Mouse (Mus musculus): ENCODE data around the gene Ice1.

DNA sequence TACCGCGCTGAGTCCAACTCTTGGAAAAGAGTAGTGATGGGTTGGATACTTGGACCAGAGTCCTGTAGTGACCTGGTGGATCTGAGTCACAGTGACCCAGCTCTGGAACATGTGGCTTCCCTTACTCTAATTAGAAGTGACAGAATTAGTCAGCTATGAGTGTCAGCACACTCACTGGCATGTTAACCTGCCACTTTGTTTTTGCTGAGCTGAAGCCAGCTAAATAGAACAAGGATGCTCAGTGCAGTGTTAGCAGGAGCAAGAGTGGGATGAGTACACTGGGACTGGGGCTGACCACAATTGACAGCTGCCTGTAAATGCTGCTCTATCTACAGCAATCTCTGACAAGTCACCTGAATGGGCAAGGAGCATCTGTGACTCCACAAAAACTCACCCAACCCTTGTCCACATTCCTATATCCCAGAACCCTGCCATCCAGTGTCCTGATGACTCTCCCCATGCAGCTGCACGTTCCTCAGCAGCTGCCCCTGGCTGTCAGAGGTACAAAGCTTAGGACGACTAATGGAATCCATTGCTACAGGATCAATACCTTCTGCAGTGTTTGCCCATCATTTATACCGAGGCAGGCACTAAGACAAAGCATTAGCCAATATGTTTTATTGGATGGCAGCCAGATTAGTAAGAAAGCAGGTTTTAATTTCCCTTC lies 128.6 kb downstream of the Ice1 start:
- TF ChIP-seq CTCF (IDR thresholded peaks at IDR 0.05 in 2 of 3, conservative IDR thresholded peaks at IDR 0.05 in 1 of 3; ENCODE audit: control insufficient read depth in 1 of 3, insufficient read depth in 1 of 3, low read depth in 2 of 3, low read length in 3 of 3, poor library complexity in 1 of 3, severe bottlenecking in 1 of 3) (no peak), NELFE (IDR thresholded peaks at IDR 0.05; ENCODE audit: low read depth, low read length) (no peak), ELF1 (IDR thresholded peaks at IDR 0.05; ENCODE audit: low read depth, low read length) (no peak), MAFK (IDR thresholded peaks at IDR 0.05; ENCODE audit: borderline replicate concordance, low read depth, low read length) (no peak), HCFC1 (IDR thresholded peaks at IDR 0.05; ENCODE audit: low read depth, low read length) (no peak), CHD1 (IDR thresholded peaks at IDR 0.05; ENCODE audit: low read depth, low read length) (no peak), EP300 (IDR thresholded peaks at IDR 0.05; ENCODE audit: low read depth in 1 of 2, low read length in 2 of 2) (no peak)

Measured in MEL (cell line).